Mouse (Mus musculus): ENCODE results near the gene Gm11563.

GRCm38 (mm10) chr11:99614796-99615363 lies 43.9 kb downstream of the Gm11563 start, which contains the start of gene Krtap2-4:
- TF ChIP-seq CTCF (IDR thresholded peaks at IDR 0.05; ENCODE audit: low read depth, low read length) (no peak), POLR2A (IDR thresholded peaks at IDR 0.05; ENCODE audit: extremely low read depth, insufficient read depth, low read length) (no peak)
